Mouse (Mus musculus) urinary bladder, postnatal 10 days (tissue): Measurements from ENCODE around the gene Srpx2.
A peak's percentile ranks its signal among the peaks of the same experiment; 100 is the strongest.

Experiments used
- DNase-seq: peaks from one replicate; pipeline ENCODE4 v3.0.0; 2022; ENCODE audit warnings: low spot score

The Srpx2 gene

GRCm38 (mm10) chrX:133908261-133908660, at the start of gene Srpx2:
Gene Srpx2 (plus strand): TSS chrX:133908426.
- DNase-seq = no peak

DNA sequence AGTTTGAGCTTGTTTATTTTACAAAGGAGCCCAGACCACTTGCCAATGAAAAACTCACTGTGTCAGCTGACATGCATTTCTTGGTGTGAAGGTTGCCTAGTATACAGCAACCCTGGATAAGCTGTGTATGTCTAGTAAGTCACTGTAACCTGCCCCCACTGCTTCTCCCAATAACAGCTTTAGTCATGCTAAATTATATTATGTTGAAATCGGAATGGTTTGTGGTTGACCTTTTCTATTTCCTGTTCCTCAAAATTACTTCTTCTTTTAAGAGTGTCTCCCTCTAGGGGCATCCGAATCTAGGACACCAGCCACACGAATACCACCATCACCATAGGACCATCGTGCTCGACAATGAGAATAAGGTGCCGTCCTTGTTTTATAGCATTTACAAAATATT, 38.5 kb upstream of the Srpx2 start:
- no peak for DNase-seq

DNA sequence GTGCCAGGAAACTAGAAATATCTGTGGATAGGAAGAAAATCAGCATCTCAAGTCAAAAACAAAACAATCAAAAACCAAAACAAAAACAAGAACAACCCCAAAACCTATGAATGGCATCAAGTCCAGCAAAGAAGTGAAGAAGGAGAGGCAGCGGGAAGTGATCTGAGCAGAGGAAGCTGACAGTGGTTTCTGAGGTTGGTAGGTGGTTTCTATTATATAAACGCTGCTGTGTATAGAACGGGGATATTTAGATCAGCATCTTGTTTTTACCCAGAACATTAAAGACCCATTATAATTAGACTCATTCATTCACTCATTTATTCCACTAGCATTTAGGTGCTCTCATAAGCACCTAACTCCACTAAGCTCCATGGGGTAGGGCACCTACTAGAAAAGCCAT, 20.9 kb upstream of the Srpx2 start:
- DNase-seq = no peak

DNA sequence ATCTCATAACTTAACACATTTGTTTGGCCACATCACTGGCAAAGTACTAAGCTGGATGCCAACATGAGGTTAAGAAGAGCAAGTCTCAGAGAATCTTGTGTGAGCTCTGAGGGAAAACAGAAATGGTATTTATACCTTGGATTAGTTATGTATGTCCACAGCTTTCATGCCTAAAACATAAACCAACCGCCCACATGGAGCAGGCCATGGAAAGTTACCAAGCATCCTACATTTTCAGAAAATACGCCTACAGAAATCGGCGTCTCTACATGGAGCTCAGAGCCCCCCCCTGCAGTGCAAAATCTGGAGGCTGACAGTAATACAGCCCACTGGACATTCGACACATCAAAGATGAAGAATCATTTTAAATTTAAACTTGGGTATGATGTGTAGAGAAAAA, 20.1 kb upstream of the Srpx2 start:
- DNase-seq = no peak

- DNase-seq = peak; percentile 17
These were observed 10.1 kb upstream of the Srpx2 start, which contains the start of gene Tspan6 for GRCm38 (mm10) chrX:133898014-133898542. Gene Tspan6 (minus strand): TSS chrX:133898429.

DNA sequence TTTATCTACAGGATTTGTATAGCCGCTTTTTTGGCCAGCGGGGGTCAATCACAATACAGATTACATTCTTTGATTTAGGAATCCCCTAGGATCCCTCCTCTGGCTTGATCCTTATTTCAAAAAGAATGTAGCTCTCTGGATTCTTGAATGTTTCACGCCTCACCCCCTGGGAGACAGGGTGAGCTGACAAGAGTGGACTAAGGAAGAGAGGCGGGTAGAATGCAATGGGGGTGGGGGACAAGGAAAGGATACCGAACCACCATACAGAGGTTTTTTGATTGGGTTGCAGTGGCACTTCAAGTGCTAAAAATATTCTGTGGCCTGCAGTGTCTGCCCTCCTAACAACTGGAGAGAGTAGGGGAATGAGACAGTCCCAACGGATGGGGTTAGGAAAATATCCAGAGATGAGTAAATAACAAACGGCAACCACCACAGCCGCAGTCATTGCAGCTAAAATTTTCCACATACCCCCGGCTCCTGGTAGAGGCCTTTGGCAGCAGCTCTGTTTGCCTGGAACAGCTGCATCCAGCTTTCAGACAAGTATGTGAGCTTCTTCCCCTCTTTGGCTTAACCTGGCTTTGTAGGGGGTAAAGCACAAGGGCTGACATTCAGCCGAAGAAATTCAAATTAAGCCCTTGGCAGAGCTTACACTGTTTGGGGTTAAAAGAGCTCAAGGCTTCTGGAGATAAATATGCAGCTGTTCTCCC, 3.3 kb downstream of the Srpx2 start:
- DNase-seq = no peak

- DNase-seq = no peak
These were observed 4.8 kb downstream of the Srpx2 start for GRCm38 (mm10) chrX:133913006-133913405.

- DNase-seq = no peak
These were observed 6.0 kb downstream of the Srpx2 start for GRCm38 (mm10) chrX:133914219-133914618.

DNA sequence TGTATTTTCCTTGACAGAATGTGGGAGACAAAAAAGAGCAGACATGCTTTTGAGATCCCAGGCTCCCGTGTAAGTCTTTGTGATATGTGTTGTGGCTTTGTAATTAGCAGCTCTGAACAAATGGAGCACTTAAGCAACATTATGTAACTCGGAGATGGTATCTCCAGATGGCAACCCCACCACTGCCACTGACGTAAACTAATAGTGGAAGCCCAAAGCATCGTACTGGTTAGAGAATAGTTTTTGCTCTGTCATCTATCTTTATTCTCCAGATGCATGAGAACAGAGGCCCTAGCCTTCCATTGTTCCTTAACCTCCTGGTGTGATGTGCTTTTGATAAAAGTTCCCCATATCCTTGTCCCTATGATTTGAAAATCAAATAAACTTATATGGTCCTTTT, 13.0 kb downstream of the Srpx2 start:
- DNase-seq = no peak

- DNase-seq = no peak
These were observed 18.5 kb downstream of the Srpx2 start for GRCm38 (mm10) chrX:133926760-133927159.

GRCm38 (mm10) chrX:133931302-133932013, 23.2 kb downstream of the Srpx2 start:
- no peak for DNase-seq

DNA sequence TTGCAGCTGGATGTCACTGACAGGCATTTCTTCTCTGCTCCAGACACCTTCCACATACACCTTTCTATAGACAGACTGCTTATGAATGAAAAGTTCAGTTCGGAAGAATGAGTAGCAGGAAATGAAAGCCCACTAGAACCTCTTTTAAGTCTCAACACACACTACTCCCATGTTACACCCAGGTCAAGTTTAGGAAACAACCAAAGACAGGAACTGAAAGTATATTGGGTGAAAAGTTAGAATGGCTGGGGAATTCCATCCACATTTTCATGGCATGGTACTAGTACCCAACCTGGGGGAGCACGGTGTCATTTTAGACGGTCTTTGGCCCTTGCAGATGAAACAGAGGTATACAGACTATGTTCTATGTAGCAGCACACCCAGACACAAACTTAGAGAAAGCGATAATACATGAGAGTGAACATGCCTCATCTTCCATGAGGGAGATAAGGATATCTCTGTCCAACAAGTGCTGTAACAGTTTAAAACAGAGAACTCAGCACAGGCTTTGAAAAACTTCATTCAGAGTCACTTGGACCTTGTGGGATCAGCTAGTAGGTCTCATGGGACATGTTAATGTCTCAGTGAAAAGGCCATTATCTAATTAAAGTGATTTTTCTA, 28.5 kb downstream of the Srpx2 start:
- DNase-seq = no peak

DNA sequence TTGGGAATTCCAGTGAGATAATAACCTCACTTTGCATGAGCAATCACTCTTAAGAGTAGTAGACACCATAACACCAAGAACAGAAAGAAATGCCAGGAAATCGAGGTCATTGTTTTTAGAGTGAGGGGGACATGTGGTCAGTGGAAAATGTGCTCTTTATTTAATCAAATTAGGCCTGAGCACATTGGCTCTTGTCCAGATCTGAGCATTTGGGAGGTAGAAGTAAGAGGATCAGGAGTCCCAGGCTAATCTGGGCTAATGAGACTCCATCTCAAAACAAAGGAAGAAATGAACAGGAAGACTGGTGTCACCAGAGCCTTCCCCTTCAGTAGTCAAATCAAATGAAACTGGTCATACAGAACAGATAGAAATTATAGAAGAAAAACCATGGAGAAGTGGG, 31.3 kb downstream of the Srpx2 start:
- DNase-seq = no peak

DNA sequence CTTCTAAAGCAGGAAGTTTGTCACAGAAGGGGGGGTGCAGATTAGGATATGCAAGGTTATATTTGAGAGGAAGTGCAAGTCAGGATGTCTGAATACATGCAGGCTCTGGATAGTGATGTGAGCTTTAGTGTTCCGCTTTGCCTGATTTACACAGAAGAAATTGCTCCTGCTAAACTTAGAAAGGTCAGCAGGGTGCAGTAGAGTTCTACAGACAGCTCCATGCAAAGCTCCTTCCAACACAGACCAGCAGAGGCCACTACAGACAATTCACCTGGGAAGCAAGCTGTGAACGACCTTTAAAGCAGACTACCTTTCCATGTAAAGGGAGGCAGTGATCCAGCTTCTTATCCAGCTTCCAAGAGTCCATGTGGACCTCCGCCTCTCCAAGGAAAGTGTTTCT, 39.2 kb downstream of the Srpx2 start:
- DNase-seq = no peak

DNA sequence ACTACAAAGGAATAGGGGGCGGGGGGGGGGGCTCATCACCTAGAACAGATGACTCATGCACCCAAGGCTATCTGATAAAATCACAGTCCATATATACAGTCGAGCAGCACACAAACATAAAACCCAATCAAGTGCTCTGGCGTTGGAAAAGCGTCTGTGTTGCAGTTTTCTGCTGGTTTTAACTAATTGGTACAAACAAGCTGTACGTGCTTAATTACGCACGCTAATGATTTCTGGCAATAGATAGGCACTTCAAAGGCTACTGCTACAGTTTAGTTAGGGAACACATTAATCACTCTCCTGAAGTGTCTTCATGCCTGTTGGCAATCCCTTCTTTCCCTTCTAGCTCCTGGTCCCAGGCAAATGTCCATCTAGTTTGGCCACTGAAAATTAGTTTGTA, 46.4 kb downstream of the Srpx2 start:
- DNase-seq = no peak

DNA sequence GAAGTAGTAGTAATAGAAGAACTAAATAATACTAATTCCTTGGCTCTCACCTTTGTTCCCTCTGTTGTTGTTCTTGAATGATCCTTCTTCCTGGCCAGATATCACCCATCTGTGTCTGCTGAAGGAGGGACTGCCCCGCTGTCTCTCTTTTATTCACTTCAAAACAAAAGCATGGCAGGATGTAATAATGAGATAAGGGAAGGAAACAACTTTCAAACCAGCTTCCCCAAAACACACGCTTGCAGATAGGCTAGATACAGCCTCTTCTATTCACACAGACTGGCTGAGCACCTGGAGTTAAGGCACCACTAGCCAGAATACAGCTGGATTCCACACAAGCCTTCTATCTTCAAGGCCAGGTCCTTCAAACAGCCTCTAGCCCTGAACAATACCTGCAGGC, 52.4 kb downstream of the Srpx2 start:
- DNase-seq = no peak

DNA sequence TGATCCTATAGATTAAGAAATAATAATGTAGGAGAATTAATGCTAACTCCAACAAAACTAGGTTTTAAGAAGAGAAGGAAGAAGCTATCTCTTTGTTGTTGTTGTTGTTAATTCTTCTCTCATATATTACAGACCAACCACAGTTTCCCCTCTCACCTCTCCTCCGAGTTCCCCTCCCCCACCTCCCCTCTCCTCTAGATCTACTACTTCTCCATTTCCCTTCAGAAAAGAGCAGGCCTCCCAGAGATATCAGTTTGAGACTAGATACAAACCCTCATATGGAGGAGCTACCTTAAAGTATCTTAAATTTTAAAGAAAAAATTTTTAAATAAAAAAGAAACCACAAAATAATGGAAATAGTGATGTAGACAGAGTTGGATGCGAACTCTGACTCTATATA, 56.4 kb downstream of the Srpx2 start:
- DNase-seq = no peak

- DNase-seq = no peak
These were observed 73.2 kb downstream of the Srpx2 start, which contains the start of gene Sytl4 for GRCm38 (mm10) chrX:133981231-133982002. Gene Sytl4 (minus strand): TSS chrX:133981812.
